Mouse (Mus musculus): ENCODE measurements at regions not wholly inside any gene's neighbourhood (a gene's known extent, or its start where the extent isn't known, plus 50 kb on each side); places are given as distances from the start of the nearest gene placed in this dataset.

DNA sequence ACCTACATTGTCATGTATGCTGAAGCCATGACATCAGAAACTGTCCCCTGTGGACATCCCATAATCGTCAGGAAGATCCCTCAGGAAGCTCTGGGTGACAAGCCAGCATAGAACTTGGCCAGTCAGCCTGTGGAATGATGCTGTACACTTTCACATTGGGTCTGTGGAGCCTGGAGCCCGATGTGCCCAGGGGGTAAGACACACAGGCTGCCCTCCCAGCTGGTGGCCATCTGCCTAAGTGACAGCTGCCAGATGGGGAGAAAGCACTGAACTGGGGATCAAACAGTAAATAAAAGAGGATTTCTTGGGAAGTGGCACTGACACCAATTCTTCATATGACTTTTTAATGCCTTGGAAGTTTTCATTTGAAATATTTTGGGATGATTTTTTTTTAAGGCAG is 486.8 kb downstream of the Efnb2 start:
- no peak for DNase-seq

DNA sequence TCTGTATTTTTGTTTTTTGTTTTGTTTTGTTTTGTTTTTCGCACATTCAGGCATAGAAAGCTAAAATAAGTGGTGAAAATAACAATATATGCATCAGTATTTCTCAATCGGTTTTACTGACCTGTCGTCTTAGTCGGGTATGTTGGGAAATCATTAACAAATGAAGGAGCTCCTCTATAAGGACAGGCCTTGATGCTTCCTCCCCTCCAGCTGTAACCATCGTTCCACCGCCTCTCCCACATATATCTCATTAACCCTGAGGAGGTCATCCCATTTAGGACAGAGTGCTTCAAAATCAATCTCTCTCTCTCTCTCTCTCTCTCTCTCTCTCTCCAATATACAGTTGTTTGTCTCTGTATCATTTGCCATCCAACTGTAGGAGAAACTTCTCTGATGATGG is 492.4 kb downstream of the Efnb2 start:
- no peak for DNase-seq

DNA sequence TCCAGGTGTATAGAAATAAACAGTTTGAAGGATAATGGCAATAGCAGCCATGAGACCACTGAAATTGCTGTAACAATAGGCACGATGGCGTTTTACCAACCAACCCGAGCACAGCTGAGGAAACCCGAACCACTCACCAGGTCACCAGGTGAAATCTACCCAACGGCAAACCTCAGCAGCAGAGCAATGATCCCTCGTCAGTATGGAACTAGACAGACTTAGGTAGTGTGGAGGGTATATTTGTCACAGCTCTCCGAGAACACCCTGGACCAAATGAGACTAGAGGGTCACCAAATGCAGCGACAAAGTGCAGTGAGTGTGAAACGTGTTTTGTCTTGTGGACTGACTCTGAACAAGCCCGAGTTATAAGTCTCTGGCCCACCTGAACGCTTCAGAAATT is 492.8 kb downstream of the Efnb2 start:
- no peak for DNase-seq

DNA sequence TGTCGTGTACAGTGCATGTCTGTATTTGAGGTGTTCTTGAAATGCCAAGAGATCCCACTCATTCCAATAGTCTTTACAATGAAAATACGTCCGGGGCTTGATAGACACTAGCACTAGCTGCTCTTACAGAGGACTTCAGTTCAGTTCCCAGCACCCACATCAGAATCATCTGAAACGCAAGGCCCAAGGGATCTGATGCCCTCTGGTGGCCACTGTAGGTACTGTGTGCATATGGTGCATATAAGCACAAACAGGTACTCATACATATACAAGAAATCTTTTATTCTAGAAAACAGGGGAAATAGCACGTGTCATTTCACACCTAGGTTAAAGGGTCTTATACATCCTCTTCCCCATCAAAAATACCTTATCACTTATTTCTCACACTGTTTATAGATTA is 513.5 kb downstream of the Efnb2 start:
- no peak for DNase-seq

DNA sequence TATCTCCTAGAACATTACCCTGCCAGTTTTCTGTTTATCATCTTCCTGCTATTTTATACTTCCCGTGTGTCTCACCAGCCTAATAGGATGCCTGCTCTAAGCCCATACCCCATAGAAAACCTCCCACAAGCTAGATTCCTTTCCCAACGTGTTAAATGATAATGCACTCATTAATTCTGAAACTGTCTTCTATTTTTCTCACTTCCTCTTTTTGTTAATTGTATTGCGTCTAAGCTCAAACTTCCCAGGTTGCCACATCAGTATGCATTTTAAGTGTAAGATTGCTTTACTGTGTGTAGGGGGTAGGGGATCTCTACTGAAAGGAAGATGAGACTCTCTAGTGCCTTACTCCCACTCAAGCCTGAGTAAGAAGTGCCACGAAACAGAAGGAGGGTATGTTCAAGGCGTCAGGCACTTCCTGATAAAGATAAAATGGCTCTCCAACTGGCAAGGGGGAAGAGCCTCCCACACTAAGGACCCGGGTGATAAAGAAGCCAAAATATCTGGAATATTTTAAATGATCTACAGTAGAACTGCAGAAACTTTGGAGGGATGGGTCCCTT is 518.0 kb downstream of the Efnb2 start:
- no peak for DNase-seq

DNA sequence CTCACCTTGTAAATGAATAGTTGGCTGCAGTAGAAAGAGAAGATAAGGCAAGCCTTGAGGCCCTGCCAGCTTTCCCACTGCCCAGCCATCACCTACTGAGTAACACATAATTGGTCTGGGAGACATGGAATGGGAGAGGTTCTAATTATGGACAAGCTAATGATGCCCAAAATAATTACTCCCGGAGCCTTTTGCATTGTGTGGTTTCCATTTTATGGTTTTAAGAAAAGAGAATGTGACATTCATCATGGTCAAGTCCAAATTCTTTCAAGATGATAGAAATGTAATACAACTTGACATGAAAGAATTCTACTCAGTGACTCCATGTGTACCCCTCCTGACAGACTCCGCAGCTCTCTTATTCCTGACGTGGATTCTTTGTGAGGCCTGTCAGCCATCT is 518.6 kb downstream of the Efnb2 start:
- no peak for DNase-seq

DNA sequence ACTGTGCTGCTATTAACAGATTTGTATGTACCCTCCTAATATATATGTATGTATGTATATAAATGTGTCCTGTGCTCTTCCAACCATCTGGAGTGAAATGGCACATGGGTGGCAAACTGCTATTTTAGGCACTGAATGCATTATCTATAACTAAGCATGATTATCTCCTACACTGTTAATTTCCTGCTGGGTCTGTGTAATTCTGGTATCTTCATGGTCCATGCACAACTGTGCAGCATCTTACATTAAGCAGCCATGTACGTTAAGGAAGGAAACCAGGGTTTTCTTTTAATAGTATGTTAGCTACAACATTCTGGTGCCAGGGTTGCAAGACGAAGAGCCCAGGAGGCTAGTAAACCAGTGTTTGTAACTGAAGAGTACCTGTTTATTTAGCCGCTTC is 521.3 kb downstream of the Efnb2 start:
- no peak for DNase-seq

DNA sequence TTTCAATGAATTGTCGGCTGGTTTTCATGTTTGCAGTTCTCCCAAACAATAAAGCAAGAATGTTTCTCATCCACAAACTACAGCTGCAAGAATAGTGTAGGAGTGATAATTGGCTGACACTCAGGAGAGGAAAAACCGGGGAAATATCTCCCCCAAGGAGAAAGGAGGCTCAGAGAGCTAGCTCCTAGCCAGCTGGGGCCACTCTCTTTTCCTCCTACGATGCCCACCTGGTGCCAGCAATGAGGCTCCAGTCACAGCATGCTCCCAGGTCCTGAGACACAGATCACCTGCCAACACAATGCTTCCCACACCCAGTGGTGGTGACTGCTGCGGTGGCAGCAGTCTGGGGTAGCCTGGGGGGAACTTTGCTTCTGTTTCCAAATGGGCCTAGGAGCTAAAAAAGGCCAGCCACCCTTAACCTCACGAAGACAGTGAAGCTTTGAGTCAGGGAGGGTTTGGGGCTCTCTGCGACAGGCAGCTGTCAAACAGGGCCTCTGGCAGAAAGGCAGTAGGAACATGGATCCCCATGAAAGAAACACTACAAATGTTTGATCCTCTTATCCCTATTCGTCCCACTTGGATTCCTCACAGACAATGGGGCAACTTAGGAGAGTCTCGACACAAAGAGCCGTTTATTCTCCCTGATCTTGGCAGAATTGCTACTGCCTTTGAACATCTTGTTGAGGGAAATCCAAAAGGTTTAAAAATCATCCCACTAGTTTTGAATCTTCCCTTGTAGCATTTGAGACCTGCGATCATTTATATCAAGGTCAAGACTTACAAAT is 527.8 kb downstream of the Efnb2 start:
- no peak for DNase-seq

DNA sequence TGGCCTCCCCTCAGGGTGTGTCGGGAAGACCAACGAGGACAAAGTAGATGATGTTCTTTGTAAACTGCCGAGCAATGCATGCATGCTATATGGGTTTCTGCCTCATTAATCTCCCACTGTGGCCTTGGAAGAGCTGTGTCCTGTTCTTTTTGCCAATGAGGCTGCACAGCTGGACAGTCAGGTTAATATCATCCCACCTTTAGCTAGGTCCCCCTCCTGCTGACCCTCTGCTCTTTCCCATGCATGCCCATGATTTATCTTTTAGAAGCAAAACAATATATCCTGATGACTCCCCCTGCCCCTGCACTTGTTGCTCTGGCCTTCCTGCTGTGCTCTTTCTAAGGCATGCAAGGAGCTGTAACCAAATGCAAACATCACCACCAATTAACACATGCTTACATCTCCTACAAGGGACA is 529.1 kb downstream of the Efnb2 start:
- DNase-seq = no peak

DNA sequence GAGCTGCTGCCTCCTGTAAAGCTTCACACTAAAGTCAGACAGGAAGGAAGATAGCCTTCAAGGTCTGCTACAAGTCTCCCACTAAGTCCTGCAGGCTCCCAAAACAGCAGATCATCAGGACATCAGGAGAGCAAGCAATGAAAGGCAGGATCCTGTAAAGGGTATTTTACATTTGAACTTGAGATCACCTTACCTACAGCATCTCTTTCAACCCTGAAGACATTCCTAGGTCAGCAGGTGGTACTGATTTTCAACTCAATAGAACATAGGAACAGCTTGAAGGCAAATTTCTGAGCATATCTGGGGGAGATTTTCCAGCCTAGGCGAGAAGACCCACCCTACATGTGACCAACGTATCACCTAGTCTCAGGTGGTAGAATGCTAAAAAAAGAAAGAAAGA is 530.2 kb downstream of the Efnb2 start:
- no peak for DNase-seq

DNA sequence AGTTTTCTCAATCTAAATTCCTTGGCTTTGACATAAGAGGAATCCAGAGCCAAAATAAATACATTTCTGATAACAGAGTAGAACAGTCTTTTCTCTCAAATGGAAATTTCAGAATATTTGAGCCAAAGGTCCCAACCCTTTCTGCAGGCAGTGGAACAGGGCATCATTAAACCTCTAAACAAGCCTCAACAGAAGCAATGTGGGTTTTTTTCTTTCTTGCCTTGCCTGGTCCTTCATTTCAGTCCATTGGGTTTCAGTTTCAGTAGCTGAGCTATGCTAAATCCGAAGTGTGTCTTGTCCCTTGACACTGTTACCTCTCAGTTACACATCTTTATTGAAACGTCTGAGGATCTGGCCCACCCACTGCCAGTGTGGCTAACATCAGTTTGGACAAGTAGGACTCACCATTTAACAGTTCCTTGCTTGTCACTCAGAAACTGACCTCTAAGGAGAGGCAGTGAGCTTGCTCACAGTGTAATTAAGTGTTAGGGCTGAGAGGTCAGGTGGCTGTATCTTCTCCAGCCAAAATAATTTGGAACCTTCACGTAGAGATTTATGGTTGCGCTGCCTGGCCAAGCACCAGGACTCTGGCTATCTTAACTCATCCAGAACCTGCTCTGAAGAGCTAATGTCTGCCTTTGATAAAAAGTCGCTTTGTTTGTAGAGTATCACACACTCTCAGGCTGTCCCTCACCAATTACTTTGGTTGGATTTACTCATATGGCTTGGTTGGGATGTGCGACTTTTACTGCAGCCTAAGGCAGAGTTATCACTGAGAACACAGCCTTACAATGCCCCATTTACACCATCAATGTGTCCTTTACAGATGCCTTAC is 545.2 kb downstream of the Efnb2 start:
- peak; percentile 15 for DNase-seq

DNA sequence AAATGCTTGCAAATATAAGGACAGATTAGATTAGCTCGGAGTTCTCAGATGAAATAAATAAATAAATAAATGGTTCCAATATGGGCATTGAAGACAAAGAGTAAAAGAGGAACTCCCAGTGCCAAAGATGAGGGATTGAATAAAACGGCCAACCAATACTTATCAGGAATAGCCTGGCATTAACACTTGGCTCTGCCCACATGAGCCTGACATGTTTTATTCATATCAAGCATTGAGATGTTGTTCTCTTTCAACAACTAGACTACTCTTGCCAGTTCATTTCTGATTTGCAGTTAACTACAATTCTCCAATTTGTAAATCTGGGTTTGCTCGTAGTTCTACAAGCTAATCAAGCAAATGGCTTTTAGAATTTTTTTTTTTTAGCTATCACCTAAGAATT is 546.4 kb downstream of the Efnb2 start:
- DNase-seq = no peak

DNA sequence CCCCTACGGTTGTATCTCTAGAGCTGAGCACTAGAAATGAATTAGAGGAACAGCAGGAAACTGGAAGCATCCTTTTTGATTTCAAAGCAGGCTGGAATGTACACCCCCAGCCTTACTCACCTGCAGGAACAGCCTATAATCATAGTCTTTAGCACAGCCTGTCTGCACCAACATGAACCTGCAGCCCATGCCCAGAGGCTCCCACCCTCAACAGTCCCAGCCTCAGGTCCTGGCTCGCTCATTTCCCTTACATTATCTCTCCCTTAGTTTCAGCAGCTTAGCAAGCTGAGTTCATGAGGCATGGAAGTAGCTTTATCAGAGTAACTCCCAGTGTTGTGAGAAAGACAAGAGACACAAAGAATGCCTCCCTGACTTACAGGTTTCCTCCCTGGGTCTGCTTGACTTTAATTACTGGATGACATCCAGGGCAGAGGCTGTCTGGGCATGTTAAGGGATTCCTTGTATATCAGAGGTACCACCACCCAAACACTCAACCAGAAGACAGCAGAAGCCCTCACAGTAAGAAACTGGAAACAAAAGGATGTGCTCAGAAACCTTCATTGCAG is 551.2 kb downstream of the Efnb2 start:
- no peak for DNase-seq

DNA sequence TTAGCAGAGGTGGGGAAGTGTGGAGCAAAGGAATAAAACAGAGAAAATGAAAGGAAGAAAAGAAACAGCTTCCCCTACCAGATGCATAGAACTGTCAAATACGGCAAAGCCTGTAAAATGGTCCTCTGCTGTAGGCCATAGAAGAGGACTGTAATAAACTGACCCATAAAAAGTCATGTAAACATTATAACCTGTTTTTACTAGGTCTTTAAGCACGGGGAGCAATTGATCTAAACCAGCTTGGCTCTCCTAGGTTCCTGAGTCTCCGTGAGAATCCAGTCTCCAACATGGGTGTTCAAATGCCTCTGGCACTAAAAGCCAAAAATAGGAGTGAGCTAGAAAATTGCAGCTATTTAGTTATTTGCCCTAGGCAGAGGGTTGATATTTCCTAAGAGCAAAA is 557.5 kb downstream of the Efnb2 start:
- no peak for DNase-seq

DNA sequence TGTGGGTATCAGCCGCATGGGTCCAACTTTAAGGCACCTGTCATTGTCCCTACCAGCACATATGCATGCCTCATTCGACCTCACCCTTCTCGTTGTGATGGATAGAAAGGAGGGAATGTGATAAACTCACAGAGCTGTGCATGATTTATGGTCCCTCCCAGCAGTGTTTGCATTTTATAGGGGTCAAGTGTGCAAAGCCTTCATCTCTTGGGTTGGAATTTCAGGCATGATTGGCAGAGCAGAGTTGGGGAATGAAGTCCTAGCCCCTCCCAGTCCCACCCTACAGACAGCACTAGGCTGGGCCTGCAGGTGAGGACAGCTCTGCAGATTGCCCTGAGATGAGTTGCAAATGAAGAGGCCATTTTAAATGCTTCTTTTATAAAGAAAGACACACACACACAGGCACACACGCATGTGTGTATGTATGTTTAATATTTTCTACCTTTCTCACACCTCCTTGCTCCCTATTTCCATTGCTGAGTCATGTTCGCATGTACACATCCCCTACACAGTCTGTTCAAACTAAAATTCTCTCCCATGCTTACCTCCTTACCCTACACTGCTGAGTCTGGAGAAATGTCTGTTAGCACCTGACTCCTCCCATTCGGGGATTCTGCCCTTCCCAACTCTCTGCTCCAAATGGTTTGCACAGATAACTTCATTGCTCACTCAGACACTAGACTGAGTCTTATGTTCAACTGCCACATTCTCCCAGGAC is 558.9 kb downstream of the Efnb2 start:
- no peak for DNase-seq

DNA sequence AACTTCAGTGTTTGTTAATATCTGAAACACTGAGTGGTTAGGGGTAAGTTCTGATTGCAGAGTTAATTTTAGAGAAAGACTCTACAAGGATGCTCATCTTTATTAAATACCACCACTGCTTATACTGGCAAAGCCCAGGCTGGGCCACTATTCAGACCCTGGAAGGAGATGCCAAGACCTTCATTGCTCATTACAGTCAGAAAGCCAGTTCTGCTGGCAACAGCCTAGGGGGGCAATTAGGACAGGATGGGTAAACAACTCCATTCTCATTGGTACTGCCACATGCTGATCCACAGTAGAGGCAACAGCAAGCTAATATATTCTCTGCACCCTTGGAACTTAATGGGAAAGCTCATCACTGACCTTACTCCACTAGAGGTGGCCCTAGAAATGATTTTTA is 568.5 kb downstream of the Efnb2 start:
- no peak for DNase-seq

DNA sequence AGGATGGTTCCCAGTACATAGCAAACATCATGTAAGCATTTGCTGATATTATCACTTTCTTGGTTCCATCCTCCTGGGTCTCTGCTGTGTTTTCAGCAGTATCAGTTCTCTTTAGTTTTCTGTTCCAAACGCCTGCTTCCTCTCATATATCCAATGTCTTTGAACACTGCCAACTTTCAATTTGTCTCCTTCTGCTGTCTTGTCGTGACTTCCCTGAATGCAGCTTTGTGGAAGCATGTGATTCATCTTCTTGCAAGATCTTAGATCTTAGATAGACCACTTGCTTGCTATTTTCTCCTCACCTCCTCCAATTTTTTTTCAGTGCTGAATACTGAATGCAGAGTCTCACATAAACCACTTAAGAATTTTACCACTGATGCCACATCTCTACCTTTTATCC is 576.4 kb downstream of the Efnb2 start:
- no peak for DNase-seq

DNA sequence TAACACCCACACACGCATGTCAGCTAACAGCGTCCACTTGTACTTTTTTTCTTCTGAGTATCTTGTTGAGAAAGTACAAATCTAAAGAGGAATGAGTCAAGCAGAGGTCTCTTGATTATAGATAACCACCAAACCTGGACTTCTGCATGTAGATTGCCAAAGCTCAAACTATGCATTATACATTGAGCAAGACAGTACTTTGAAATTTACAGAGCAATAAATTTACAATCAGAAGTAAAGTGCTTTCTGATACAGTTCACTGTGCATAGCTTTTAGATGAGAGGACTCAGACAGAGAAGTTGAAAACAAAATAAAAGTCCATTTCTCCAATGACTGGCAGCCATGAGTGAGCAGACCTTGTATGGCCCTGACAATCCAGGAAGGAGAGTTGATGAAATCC is 597.0 kb downstream of the Efnb2 start:
- DNase-seq = no peak

DNA sequence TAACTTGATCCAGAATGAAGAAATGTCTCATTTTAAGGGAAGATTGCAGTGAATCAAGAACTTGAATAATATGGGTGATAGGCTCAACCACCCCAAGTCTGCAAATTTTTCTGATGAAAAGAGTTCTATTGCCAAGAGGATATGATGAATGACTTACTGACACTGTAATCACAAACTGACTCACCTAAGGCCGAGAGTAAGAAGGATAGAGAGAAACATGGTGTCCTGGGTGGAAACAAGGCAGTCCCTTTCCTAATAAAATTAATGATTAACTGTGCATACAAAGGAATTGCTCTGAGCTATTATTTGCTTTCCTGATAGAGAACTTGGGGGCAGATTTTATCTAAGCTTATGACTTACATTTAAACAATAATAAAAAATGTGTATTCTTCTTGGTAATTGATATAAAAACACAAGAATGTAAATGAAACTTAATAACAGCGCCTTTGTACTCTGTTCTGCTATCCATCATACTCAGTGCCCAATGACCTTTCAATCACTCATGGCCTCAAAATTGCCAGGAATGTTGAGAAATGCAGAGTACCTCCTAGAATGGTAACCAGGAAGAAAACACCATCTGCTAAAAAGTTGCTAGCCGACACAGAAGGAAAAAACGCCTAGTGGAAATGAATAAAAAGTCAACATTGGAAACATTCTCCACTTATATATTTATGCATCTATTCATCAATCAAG is 606.7 kb downstream of the Efnb2 start:
- DNase-seq = no peak

DNA sequence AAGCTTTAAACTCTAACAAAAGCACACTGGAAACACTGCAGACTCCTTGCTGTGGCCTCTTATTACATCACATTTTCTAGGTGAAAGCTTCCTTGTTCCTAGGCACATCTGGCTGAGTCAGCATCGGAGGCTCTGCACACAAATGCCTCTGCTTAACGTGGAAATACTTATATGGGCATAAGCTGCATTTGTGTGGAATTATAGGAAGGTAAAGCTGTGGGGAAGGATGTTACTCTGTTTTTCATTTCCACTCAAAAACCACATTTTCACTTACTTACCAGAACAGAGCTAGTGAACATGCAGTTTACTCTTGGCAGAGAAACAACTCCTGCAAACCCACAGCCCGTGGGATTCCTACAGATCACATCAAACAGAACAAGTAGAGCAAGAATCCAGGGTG is 609.9 kb downstream of the Efnb2 start:
- no peak for DNase-seq

DNA sequence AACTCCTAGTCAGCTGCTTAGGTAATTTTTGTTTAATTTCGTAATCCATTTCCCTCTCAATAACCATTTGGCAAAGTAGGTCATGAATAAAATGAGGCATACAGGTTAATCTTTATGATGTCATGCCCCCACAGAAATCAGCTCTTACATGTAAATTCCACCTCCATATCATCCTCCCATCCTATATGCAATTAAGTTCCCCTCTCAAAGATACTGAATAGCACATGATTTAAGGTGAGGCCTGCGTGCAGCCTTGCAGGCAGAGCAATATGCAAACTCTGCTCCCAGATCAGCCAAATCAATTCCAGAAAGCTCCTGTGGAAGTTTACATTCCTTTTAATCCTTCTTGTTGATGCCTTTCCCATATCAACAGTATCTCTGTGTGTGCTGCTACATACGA is 610.3 kb downstream of the Efnb2 start:
- DNase-seq = no peak

DNA sequence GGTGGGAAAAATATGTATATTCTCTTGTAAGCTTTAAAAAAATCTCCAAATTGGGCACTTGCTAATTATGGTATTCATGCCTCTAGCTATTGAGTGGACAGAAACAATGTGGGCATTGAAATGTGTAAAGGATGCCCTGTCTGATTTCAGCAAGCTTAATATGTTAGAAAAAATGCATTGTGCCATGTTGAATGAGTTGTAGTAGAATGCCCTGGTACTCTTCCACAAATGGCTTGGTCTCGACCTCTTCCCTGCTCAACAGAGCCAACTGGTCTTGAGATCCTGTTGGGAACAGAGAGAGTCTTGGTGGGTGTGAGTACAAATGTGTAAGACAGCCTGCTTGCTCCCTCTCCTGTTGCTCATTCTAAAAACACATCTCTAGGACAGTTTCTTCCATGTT is 616.1 kb downstream of the Efnb2 start:
- no peak for DNase-seq

DNA sequence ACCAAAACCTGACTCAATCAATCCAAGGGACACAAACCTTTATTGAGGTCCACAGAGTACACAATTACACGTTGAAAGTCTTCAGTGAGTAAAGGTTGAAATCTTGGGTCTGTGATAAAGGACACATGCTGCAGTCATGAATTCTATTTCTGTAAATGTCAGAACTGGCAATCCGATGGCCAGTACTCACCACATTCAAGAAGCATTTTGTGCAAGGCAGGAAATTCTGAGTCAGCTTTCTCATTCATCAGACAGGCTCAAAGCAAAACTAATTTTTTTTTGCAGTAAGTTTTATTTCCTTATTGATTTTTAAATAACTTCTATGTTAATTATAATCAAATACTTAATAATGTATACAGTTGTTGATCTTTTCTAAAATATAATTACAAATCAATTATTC is 616.7 kb downstream of the Efnb2 start:
- DNase-seq = no peak
